Mouse (Mus musculus) gastrocnemius, adult 2 months (tissue): ENCODE results near the gene Sept6. TPM values are rescaled to one million over a fixed set of nuclear protein-coding genes. Genes with fewer than 3 reads are reported as not detected.

Source experiments
- DNase-seq: peaks from one replicate; pipeline ENCODE4 v3.0.0; 2022
- H3K27ac ChIP-seq: fragments of 200-600 bp; 2 replicates; pipeline ENCODE4 v1.8.1; 2022; ENCODE audit warnings: mild to moderate bottlenecking
- H3K4me3 ChIP-seq: fragments of 200-600 bp; 2 replicates; pipeline ENCODE4 v1.8.1; 2022; ENCODE audit warnings: mild to moderate bottlenecking, moderate library complexity
- CTCF ChIP-seq: fragments of 200-600 bp; IDR thresholded peaks from 2 replicates; pipeline ENCODE4 v1.8.1; 2022; ENCODE audit warnings: antibody characterized with exemption, mild to moderate bottlenecking, moderate library complexity
- intact Hi-C: fragments of 180-260 bp; cut with DNase I; formaldehyde crosslinking; loops from one replicate; pipeline ENCODE4 v1.15.1; 2025
- total RNA-seq, 2 experiments: library from RNA; stranded (reverse); gene quantifications; 2 replicates each; pipeline ENCODE4 v1.2.3; 2021

Sept6 gene
- total RNA-seq, 2 experiments from 2014 or later: 0.99 to 1.9 TPM

DNA sequence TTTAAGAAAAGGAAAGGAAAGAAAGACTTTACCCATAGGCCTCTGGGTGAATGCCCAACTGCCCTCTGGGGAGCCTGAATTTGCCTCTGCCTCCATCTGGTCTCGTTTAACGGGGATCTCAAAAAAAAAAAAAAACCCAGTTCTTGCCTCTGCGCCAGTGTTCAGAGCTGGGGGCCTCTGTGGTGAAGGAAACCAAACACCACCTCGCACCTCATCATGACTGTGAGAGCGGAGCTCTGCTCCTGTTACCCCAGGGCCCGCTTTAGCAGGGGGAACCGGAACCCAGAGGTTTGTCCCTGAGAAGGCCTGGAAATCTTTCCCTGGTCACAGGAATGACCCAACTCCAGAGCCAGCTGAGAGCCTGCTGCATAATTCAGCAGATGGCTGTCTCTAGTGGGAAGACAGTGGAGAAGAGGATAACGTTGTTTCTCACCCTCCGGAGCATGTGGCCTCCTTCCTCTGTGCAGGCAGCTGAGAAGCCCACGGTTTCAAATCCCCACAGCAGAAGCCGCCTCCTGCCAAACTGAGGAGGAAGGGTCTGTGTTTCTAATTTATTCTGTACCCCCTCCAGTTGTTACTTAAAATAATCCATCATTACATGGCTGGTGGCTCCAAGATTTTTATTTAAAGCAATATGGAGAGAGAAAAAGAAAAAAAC is 7.8 kb downstream of the Sept6 start:
- intact Hi-C loops: loop anchor here (10.0 kb wide), 1 partner anchor 69 kb away; no protein-coding TSS in a partner anchor
- no peak for TF ChIP-seq CTCF
- DNase-seq: peak; percentile 59
- H3K4me3 ChIP-seq: peak overlapping the region; percentile 11; the same call in 1 of the 2 replicates
- H3K27ac ChIP-seq: peak overlapping the region; percentile 58

DNA sequence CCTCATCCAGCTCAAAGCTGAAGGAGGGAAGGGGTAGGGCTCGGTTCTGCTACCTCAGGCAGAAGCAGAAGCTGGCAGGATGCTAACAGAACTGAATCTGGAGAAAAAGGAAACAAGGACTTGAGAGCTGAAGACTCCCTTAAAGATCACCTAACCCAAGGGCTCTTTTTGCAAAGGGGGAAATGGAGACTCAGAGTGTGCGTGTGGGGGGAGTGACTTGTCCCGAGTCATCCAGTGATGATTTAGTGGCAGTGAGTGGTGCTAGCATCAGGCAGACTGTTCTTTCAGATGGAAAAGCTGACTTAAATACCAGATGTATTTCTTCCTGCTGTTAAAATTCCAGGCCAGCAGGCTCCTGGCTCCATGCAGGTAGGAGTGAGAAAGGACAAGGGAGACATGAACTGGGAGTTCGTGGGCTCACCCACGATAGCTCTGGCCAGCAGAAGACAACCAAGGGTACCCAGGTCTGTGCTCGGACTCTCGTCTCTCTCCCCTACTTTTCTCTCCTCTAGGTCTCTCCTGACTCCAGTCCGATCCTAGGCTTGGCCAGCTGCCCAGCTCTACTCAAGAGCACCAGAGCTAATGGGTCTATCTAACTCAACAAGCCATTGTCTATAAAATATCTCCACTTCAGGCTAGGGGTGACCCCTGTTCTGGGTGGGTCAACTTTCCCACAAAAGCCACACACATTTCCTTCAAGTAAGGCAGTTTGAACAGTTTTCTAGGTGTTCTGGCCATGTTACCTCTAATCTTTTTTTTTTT is 8.5 kb downstream of the Sept6 start:
- peak overlapping the region; percentile 58 for H3K27ac ChIP-seq
- TF ChIP-seq CTCF: no peak
- peak; percentile 32 for DNase-seq
- intact Hi-C loops: loop anchor here (10.0 kb wide), 1 partner anchor 68 kb away; no protein-coding TSS in a partner anchor
- no peak overlapping the region for H3K4me3 ChIP-seq

DNA sequence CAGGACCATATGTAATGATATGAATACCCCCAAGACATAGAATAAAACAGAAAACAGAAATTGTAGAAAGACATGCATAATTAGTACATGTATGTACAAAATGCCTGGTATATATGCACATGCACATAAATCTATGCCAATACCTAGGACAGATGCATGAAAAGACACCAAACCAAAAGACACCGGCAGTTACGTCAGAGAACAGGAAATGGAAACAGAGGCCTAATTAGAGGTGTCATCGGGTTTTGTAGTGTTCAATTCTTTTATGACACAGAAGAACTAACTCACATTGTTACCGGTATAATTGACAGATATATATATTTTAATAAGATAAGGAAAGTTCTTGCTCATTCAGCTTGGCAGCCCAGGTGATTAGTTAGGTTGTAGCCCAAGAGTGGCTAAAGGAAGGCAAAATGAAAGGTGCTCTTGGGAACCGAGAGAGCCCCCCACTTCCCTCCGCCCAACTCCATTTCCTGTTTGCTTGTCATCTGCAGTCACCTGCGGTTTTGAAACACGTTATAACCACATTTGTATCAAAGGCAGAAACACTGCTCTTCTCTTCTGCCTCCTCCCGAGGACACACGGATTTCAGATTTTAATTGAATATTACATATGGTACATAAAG is 10.9 kb downstream of the Sept6 start:
- Histone ChIP-seq H3K27ac (no peak overlapping the region), H3K4me3 (no peak overlapping the region)
- DNase-seq: no peak
- intact Hi-C loops: loop anchor here (10.0 kb wide), 1 partner anchor 66 kb away; no protein-coding TSS in a partner anchor
- TF ChIP-seq CTCF: no peak

DNA sequence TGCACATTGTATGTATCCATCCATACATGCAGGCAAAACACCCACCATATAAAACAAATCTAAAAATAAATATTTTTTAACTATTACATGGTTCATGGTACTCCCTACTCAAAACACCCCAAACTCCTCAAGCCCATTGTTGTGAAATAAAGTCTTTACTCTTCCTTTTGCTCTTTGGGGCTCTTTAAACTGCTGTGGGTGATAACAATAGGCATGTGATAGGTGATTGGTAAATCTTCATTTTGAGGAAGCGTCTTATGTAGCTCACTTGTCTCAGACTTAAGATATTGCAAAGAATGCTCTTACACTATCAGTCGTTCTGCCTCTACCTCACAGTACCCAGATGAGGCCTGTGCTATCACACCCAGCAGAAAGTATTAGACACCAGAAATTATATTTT is 13.7 kb downstream of the Sept6 start:
- Histone ChIP-seq H3K27ac (no peak overlapping the region), H3K4me3 (no peak overlapping the region)
- no peak for TF ChIP-seq CTCF
- DNase-seq: no peak
- intact Hi-C loops: no loop called here

DNA sequence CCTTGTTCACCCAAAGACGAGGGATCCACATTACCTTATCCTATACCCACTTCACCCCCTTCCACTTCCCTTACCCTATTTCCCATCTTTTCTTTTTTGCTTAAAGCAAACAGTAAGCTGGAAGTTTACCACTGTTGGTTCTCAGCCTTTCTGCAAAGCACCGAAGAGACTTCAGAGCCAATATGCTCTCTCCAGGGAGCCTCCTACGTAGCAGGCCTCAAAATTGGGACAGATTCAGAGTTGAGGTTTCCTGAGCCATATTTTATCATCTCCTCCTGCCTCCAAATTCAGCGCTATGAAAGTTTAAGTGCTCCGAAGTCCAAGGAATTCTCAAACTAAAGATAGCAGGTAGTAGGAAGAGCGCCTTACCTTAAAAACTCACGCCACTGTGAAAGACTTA is 14.6 kb downstream of the Sept6 start:
- intact Hi-C loops: no loop called here
- TF ChIP-seq CTCF: no peak
- H3K4me3 ChIP-seq: no peak overlapping the region
- DNase-seq: no peak
- H3K27ac ChIP-seq: no peak overlapping the region

DNA sequence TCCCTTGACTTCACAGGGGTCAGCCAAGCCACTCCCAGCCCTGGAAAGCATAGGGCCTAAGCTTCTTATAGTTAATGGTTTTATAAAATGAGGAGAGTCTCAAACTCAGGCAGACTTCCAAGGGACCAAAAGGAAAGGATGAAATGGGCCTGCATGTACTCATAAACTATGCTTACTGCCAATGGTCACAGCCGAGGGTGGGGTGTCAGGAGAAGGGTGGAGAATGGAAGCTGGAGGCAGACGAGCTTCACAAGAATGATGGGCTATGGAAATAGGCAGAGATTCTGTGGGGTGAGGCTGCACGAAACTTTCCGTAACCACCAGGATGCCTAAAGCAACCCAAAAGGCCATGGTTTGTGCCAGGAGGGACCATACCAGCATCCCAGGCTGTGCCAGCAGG is 15.3 kb downstream of the Sept6 start:
- no peak for DNase-seq
- H3K4me3 ChIP-seq: no peak overlapping the region
- TF ChIP-seq CTCF: no peak
- no peak overlapping the region for H3K27ac ChIP-seq
- intact Hi-C loops: no loop called here

DNA sequence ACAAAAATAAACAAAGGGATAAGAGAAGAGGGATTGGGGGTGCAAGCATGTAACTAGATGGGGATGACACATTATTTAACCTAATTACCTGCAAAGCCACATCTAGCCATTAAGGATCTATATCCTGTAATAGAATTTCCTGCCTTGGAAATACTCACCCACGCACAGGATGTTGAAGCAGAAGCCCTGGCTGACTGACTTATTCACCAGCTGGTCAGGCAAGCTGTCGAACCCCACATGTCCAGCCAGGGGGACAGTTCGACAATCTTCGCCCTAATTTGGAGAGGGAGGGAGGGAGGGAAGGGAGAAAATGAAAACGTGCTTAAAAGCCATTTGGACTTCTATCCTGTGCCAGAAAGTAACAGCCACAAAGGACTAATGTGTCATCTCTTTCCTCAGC is 16.7 kb downstream of the Sept6 start:
- intact Hi-C loops: no loop called here
- no peak overlapping the region for H3K27ac ChIP-seq
- no peak overlapping the region for H3K4me3 ChIP-seq
- no peak for TF ChIP-seq CTCF
- no peak for DNase-seq

DNA sequence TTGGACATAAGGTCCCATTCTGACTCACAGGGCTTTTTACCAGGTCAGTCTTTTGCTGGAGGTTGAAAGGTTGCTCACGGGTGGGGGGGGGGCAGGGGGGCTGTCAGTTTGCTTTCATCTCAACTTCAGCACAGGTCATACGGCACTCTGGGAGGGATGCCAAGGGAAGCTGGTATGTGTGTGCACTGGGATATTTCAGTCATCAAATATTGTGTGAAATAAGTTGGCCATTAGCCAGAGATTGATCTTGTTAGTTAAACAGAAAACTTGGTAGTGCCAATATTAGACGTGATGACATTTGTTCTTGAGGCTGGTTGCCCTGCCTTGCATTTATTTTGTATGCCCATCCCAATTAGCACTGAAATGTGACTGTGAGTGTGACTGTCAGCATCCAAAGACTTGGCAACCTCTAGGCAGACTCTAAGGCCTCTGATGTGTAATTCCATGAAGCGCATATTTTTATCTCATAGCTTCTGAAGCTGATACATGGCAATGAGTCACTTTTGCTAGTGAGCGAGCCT is 18.6 kb downstream of the Sept6 start:
- no peak for DNase-seq
- H3K27ac ChIP-seq: no peak overlapping the region
- intact Hi-C loops: no loop called here
- no peak overlapping the region for H3K4me3 ChIP-seq
- TF ChIP-seq CTCF: no peak

DNA sequence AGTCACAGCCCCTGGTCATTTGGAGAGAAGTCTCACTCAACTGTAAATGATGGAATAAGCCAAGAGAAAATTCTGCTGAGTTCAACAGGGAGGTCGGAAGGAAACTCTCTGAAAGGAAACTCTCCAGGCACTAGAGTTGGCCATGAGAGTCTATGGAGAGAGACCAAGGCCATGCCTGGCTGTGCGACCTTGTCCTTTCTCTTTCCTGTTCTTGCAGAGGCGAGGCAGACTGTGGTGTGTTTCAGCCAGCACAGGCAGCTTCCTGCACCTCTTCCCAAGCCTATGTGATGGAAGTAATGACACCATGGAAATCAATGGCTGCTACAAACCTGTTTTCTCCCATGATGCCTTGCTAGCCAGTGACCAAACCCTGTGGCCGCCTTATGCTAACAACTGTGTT is 20.4 kb downstream of the Sept6 start:
- TF ChIP-seq CTCF: no peak
- H3K4me3 ChIP-seq: no peak overlapping the region
- DNase-seq: no peak
- intact Hi-C loops: no loop called here
- H3K27ac ChIP-seq: no peak overlapping the region

DNA sequence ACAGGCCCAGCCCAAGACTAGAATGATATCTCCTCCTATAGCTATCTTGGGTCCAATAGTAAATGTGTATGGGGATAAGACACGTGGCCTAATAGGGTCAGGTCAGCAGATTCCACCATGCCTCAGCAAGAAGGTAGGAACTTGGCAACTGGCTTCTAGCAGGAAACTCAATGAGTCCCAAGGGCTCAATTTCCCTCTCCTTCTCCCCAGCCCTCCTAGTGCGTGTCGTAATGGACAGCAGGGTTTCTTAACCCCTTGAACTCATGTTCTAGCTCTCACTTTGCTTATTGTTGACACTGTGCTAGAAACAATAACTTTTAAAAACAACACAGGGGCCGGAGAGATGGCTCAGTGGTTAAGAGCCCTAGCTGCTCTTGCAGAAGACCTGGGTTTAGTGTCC is 22.1 kb downstream of the Sept6 start:
- no peak for TF ChIP-seq CTCF
- Histone ChIP-seq H3K4me3 (no peak overlapping the region), H3K27ac (no peak overlapping the region)
- intact Hi-C loops: no loop called here
- DNase-seq: no peak

DNA sequence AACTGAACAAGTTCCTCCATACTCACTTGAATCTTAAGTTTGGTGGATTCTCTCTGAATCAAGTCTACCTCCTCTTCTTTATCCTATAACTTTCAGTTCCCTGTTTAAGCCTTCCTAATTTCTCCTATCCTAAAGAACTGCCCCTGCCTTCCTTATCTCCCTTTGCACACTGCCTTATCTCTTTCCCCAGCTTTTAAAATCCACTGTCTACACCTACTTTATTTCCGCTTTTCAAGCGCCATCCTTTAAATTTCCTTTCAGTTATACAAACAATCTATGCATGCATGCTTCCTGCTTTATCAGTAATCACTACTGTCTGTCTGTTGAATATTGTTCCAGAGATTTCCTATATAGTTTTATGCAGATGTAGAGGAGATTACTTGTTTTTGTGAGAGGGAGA is 34.9 kb downstream of the Sept6 start:
- no peak for TF ChIP-seq CTCF
- intact Hi-C loops: no loop called here
- Histone ChIP-seq H3K4me3 (no peak overlapping the region), H3K27ac (no peak overlapping the region)
- no peak for DNase-seq

DNA sequence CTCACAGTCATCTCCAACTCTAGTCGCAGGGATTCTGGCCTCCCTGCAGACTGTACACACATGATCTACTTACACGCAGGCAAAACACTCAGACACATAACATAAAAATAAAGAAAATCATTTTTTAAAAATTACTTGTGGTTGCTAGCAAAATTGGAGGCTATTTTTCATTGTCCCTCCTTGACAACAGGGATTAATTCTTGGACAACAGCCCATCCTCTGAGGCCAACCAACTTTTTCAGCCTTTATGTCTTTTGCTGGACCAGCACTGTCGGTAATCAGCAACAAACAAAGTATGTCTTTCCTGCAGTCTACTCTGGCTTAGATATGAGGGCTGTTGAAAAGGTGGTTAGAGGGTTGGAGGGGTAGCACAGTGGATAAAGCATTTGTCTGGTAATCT is 50.5 kb downstream of the Sept6 start:
- no peak for TF ChIP-seq CTCF
- no peak for DNase-seq
- H3K4me3 ChIP-seq: no peak overlapping the region
- intact Hi-C loops: no loop called here
- no peak overlapping the region for H3K27ac ChIP-seq

DNA sequence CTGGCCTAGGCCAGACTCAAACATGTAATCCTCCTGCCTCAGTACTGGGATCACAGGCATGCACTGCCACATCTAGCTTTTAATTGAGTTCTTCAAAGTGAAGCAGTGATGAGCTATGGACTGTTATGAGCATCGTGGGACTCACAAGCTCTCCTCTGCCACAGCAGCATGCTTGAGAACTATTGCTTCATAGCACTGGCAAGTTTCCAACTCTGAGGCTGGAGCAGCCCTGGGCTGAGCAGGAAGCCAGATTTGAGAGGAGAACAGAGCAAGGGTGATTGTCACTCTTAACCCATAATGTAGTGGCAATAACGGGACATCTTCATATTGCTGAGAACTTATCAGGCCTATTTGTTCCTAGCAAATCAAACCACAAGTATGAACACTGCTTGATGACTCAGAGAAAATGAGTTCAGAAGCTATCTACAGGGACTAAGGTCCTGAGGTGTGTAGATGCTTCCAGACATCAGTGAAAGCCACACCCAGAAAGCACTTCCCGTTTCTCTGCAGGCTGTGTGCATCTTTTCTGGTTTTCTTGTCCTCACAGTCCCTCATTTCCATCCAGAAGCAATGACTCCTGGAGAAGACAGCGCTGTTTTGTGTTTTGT is 51.7 kb downstream of the Sept6 start:
- intact Hi-C loops: no loop called here

More for the DNA sequence above, 51.7 kb downstream of the Sept6 start:
- peak; percentile 44 for DNase-seq
- TF ChIP-seq CTCF: no peak
- no peak overlapping the region for H3K4me3 ChIP-seq
- H3K27ac ChIP-seq: no peak overlapping the region
